Mouse (Mus musculus): ENCODE data around the gene Ranbp1.
"Not testable (repeated sequence)": the region's sequence is repeated elsewhere in the genome, so short reads cannot be mapped to it uniquely, and the experiment has no call there.

The Ranbp1 gene

DNA sequence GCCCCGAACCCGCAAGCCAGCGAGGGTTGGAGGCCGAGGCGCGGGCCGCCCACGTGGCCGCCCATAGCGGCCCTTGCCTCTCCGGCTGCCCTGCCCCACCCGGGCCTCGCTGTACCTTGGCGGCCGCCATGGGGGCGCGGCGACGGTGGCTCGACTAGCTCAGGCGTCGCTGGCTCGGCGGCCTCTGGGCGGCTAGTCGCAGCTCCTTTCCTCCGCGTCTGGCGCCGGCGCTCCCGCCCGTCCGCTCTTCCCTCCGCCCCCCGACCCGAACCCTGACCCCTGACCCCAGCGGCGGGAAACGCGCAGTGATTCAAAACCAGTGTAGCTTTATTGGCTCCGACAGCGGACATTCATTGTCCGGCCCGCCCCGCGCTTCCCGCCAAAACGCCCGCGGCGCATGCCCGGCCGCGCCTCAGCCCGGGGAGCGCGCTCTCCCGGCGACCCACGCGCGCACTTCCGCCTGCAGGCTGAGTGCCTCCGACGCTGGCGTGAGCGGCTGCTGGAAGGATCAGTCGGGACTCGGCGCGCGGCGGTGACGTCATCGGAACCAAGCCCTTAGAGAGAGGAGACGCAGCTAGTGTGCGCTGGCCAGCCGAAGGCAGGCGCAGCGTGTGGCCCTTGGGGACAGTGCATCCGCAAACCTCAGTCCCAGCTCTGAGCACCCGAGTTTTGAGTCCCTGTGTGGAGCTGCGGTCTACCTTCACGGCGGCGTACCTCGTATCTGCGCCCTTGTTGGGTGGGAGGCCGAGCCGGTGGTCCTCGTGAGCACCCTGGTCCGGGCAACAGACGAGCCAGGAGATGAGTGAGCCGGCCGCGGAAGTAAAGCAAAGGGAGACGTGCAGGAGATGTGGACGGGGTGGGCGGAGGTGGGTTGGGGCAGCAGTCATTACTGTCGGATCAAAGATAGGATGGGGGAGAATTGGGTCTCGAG lies at the start of gene Ranbp1, which contains the start of gene Trmt2a:
Gene Ranbp1, minus strand, starts transcription at position 300 of the 931 bp plus-strand sequence.
Gene Trmt2a, plus strand, starts transcription at position 247 of the 931 bp plus-strand sequence.
- peak; percentile 99 for DNase-seq (ENCODE audit: low spot score)

DNA sequence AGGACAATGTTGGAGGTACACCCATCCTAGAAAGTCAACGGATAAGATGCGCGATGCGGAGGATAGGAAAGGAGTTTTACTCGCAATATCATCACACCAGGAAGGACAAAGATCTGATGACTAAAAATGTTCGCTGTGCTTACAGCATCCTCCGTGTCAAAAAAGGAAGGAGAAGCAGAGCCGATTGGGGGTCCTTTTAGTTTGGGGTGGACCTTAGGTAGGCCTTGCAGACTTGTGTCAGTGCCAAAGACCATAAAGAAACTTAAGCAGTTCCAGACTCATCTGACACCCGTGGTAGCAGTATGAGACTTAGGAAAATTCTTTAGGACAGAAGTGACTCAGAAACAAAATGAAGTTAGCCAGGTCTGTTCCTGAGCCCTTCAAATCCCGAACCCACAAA lies 41.1 kb upstream of the Ranbp1 start:
- DNase-seq (ENCODE audit: low spot score) = not testable (repeated sequence)

DNA sequence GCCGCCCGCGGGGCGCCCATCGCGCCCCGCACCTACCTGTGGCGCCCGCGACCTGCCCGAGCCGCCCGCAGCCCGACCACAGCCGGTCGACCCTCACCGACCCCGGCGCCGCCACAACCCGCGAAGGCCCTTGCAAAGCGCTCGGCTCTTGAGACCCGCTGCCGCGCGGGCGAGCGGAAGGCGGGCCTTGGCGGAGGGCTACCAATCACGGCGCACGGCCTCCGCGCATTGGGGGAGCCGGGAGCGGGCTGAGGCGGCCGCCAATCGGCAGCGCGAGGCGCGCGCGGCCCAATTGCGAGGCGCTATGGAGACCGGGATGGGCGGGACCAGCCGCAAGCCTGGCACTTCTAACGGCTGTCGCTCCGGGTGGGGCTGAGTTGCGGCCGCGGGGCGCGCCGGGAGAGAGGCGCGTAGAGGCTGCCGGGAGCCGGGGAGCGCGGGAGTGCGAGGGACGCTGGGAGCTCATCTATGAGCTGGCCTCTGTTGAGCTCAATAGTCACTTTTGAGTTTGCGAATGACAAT lies 40.6 kb upstream of the Ranbp1 start, which contains the start of gene Dgcr8:
Gene Dgcr8, minus strand, starts transcription at position 180 of the 522 bp plus-strand sequence.
- peak; percentile 94 for DNase-seq (ENCODE audit: low spot score)

DNA sequence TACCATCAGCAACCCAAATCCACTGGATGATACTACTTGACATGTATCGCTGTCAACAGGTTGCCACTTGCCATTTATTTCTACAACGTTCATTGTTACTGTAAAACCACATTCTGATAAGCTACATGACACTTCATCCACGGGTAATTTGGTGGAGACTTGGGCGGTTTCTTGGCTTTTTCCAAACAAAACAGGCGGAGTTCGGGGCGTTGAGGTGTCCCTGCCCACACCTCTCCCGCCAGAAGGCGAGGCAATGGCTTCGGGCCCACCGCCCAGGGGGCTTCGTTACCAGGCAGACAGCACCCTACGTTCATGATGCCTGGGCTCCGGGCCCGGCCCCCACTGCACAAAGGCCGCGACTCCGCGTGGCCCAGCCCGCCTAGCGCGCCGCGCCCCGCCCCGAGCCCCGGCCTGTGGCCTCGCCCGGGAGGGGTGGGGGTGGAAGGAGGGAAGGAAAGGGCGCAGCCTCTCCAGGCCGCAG lies 40.1 kb upstream of the Ranbp1 start:
- peak; percentile 74 for DNase-seq (ENCODE audit: low spot score)

DNA sequence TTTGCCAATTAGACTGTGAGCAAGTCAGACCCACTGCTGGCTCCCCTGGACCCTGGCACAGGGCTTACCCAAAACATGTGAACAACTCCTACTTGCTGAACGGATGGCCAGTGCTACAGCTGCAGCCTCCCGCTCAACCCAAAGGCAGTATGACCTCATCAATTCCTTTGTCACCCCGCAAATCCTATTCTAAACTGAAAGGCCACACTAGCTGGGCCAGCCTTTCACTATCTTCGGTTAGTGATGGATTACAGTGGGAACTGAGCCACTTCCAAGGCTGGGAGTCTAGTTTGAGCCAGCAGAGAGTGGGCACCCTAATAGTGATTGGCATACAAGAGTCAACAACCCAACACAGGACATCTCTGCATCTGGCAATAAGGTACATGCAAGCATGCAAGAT lies 39.6 kb upstream of the Ranbp1 start:
- DNase-seq (ENCODE audit: low spot score) = peak; percentile 16

DNA sequence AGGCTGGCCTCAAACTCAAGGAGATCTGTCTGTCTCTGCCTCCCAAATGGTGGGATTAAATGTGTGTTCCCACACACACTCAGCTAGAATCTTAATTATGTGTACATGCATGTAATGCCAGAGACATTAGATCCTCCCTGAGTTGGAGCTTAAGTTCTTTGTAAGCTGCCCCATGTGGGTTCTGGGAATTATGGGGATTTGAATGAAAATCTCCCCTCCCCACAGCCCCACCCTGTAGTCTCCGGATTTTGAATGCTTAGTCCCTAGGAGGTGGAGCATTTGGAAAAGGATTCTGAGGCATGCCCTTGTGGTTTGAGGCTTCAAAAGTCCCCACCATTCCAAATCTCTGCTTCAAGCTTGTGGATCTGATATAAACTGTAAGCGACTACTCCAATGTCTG lies 26.6 kb upstream of the Ranbp1 start:
- DNase-seq (ENCODE audit: low spot score) = no peak

DNA sequence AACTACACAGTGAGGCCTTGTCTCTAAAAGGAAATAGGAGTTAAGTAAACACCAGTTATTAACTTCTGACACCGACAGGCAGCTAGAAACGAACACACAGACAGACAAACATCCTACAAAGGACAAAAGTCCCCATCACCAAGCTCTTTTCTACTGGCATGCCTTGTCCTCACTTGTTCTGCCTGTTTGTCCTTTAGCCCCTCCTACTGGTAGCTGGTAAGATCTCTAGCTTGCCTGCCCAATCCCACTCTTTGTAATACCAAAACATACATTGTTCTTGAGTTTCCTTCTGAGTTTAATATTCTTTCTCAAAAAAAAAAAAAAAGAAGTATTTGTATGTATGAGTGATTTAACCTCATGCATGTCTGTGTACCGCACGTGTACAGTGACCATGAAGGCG lies 19.6 kb upstream of the Ranbp1 start:
- no peak for DNase-seq (ENCODE audit: low spot score)

DNA sequence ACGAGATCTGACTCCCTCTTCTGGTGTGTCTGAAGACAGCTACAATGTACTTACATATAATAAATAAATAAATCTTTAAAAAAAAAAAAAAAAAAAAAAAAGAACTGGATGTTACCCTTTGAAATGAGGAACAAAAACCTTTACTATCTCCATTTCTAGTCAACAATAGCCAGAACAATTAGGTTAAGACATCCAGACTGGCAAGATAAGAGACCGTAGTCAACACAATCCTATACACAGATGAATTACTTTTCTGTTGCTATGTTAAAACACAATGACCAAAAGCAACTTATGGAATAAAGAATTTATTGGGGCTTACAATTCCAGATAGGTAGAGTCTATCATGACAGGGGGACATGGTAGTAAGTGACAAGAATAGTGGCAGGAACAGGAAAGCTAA lies 16.5 kb upstream of the Ranbp1 start:
- no peak for DNase-seq (ENCODE audit: low spot score)

DNA sequence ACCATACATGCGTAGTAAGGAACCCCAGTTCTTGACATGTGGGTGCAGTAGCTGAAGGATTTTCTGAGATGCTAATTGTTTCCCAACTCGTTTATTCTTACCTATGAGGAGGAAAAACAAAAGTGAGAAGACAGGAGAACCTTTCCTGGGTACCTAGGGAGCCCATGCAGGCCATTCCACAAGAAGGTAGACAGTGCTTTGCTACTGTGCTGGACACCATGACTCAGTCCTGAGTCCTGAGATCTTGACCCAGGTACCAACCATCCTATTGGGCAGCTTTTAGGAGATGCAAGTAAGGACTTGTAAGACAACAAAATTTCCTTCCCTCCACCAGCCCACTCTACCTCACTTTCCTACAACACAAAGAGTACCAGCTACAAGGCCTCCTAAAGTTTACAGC lies 9.7 kb upstream of the Ranbp1 start, which contains the start of gene Gm49776:
Gene Gm49776, minus strand, starts transcription at position 101 of the 400 bp plus-strand sequence.
- DNase-seq (ENCODE audit: low spot score) = no peak

DNA sequence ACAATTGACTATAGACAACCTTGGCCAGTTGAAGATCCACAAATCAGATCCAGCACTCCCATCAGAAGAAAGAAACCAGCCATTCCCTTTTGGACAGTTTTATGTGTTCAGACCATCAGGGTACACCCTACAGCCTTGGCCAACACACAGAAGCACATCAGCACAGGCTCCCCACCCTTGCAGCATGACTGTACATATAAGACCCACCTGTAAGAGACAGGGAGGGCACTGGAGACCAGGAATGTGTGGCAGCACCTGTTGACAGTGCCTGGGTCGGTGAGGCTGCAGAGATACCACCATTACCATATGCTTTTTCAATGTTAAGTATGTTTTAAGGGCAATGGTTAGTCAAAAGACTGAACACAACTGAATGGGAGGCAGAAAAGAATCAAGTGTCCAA lies 5.3 kb upstream of the Ranbp1 start:
- DNase-seq (ENCODE audit: low spot score) = no peak

DNA sequence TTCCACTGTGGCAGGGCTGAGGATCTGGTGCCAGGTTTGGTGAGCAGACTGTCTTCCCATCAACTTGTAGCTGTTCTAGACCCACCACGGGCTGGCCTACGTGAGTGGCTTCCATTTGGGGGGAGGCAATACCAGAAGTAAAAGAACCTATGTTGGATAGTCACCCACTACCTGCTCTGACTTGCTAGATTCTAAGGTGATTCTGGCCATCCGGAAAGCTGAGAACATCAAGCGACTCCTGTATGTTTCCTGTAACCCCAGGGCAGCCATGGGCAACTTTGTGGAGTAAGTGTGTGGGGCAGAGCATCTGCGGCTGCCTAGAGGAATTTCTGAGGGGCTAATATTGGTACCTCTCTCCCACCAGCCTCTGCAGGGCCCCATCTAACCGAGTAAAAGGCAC lies 4.2 kb upstream of the Ranbp1 start:
- DNase-seq (ENCODE audit: low spot score) = no peak

DNA sequence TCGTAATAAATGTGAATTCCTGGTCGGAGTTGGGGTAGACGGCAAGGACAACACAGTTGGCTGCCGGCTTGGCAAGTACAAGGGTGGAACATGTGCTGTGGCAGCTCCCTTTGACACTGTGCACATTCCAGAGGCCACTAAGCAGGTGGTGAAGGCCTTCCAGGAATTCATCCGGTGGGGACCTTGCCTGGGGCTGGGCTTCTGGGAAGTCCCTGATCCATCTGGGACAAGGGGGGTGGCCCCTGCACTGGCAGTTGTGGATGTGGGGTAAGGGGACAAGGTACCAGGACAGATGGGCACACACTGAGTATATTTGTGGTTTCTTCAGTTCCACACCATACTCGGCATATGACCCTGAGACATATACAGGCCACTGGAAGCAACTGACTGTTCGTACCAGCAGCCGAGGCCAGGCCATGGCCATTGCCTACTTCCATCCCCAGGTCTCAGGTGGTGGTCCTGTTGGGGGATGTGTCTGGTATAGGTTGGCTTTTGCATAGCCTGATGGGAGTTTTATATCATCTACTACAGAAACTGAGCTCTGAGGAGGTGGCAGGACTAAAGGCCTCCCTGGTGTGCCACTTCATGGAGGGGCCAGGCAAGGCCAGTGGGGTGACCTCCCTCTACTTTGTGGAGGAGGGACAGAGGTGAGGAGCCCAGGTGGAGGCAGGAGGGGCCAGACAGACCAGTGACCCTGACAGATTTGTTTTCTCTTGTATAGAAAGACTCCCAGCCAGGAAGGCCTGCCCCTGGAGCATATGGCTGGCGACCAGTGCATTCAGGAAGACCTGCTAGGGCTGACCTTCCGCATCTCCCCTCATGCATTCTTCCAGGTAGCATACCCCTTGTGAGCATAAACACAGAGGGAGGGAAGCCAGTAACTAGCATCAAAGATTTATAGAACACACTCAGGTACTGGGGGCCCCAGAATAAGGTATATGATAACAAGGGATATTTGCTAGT lies 2.6 kb upstream of the Ranbp1 start:
- DNase-seq (ENCODE audit: low spot score) = no peak

DNA sequence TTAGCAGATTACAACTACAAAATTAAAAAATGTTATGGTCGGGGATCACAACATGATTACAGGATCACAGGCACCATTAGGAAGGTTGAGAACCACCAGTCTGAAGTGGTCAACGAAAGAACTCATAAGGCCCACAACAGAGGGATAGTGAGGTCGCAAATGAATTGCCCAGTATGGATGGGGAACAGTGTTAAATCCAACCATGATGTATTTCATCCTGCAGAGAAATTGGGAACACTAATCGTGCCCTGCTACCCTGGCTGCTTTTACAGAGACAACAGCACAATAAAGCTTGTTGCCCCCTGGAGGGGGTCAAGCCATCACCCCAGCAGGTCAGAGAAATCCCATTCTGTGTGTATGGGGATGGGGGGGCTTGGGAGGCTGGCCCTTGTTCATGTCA lies 1.7 kb upstream of the Ranbp1 start:
- no peak for DNase-seq (ENCODE audit: low spot score)

DNA sequence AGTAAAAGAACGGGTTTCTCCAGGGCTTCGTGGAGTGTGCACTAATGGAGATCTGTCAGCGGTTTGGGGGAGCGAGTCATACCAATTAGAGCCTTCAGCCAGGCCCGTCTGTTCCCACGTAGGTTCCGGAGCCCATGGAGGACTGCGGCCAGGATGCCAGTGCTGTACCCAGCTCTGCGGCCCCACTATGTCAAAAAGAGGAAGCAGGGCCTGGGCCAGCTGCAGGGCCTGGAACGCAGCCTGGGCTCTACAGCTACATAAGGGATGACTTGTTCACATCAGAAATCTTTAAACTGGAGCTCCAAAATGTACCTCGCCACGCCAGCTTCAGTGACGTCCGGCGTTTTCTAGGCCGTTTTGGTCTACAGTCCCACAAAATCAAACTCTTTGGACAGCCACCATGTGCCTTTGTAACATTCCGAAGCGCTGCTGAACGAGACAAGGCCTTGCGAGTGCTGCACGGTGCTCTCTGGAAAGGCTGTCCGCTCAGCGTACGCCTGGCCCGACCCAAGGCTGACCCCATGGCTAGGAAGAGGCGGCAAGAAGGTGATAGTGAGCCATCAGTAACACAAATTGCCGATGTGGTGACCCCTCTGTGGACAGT lies 934 bp upstream of the Ranbp1 start:
- peak; percentile 38 for DNase-seq (ENCODE audit: low spot score)

DNA sequence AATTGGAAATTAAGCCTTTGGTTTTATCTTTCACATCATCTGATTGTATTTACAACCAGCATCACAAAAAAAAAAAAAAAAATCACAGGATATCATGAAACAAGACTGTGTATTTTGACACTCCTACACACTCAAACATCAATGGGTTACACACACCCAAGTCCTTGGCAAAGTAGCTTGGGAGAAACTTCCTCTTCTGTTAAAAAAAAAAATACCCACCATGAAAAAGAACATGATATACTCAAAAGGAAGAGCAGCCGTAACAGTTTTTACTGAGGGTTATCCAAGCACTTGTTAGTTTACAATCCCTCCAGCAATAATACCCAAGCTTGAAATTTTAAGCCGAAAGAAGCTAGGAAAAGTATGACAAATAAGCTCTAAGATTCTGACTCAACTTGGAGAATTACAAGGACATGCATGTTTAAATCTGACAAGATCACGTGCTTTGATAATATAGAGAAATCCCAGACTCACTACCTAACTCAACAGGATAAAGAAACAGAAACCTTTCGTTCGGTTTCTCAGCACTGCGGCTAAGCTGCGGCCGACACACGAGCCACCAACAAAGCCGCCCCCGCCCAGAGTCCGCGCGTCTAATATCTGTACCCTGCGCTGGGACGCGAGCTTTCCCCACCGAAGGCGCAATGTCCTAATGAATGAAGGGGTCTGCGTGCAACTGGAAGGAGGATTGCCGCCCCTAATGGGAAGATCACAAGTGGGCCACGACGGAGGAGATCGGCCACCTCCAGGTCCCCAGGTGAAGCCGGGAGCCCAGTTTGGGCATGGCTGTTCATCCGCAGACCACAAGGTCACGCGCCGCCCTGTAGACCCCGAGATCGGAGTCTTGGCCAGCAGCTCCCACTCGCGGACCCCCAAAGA lies 772 bp downstream of the Ranbp1 start:
- DNase-seq (ENCODE audit: low spot score) = no peak

DNA sequence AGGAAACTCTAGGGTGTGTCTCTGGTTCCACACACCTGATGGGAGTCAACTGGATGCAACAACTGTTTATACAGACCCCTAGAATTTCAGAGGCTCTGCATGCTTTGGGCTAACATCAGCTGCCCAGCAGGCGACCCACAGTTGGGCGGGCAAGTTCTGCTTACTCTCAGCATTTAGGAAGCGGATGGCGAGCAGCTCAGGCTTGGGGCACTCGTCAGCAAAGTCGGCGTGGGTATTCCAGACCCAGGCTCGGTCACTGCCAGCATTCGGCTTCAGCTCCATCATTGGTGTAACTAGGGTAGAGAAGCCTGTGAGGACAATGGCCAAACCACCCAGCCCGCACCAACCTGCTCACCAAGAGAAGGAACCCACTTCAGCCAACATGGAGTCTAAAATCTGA lies 7.0 kb downstream of the Ranbp1 start:
- DNase-seq (ENCODE audit: low spot score) = no peak

DNA sequence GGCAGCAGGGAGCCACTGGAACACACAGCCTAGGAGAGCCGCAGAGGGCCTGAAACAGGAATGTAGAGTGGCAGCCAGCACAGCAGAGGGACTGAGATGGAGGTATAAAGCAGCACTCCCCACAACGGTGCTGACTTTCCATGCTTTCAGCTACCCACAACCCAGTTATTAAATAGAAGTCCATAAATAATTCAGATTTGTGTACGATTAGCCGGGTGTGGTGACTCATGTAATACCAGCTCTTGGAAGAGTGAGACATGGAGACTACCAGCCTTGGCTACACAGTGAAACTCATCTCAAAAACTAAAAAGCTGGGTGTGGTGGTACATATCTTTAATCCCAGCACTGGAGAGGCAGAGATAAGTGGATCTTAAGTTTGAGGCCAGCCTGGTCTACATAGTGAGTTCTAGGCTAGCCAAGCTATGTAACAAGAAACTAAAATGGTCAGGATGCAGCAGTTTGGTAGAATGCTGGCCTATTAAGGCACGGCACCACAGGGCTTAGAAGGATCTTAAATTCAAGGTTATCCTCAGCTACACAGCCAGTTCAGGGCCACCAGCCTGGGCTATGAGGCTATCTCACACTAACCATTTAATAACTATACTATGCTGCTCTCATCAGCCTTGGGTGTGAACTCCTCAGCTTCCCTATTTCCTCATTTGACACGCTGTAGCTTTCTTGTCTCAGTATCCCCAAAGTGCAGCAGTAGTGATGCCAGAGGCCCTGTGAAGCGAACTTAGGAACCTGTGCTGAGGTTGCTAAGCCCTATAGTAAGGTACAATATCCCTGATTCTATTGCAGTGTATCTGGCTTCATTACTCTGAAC lies 11.6 kb downstream of the Ranbp1 start:
- no peak for DNase-seq (ENCODE audit: low spot score)

DNA sequence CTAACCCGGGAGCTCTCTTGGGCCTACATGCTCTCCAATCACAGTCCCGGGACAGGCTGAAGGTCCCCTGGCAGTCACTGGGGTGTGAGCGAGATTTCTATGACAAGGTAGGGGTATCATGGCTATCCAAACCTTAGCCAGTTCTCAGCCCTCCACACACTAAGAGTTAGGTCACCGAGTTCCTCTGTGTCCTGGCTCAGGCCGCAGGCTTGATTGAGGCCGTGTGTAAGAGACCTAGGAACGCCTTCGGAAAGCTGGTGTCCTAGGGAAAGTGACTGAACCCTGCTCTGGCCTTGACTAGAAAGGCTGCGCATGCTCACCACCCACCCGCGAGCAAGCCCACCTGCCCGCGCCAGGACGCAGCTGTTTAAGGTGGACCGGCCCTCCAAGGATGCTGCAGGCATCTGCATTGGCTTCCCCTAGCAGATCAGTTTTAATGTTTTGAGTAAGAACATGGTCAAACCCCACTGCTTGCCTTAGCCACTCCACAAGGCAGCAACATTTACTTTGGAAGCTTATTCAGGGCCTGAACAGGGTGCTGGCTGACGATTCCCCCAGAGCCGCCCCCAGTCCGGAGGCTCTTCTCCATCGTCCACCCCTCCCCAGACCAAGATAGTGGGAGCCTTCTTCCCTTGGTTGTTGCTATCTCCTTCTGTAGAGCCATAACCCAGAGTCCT lies 13.0 kb downstream of the Ranbp1 start:
- peak; percentile 57 for DNase-seq (ENCODE audit: low spot score)
